Mouse (Mus musculus) embryonic fibroblast, embryonic 13.5 days (primary cell): Measurements from ENCODE around the gene Lin52. TPM values are rescaled to one million over a fixed set of nuclear protein-coding genes. Genes with fewer than 3 reads are reported as not detected.

Source experiments
- H3K27ac ChIP-seq: 2 replicates; pipeline ENCODE4 v1.5.1; 2012; ENCODE audit warnings: low read length, control low read depth, inconsistent platforms; ENCODE audit not compliant: insufficient read depth
- H3K4me1 ChIP-seq: 2 replicates; pipeline ENCODE4 v1.6.1; 2011; ENCODE audit warnings: low read length; ENCODE audit not compliant: control insufficient read depth, insufficient read depth
- H3K4me3 ChIP-seq: 2 replicates; pipeline ENCODE4 v1.5.1; 2011; ENCODE audit warnings: mild to moderate bottlenecking, control low read depth, low read length; ENCODE audit not compliant: insufficient read depth
- CTCF ChIP-seq: IDR thresholded peaks from 2 replicates; pipeline ENCODE4 v1.5.1; 2011; ENCODE audit warnings: mild to moderate bottlenecking, control low read depth, low read length, moderate library complexity, borderline replicate concordance; ENCODE audit not compliant: insufficient read depth
- POLR2A ChIP-seq: IDR thresholded peaks from 2 replicates; pipeline ENCODE4 v1.6.1; 2011; ENCODE audit warnings: low read depth, mild to moderate bottlenecking, control low read depth, low read length, moderate library complexity
- polyA plus RNA-seq: library from polyadenylated mRNA; stranded (reverse); fragments of >200 nt; gene quantifications from 2 replicates; pipeline ENCODE4 v1.2.4, GENCODE M21; 2011; ENCODE audit warnings: low read depth; ENCODE audit not compliant: missing spikeins, insufficient read length

The Lin52 gene
- polyA plus RNA-seq, 1 experiment, result 14.5 TPM

DNA sequence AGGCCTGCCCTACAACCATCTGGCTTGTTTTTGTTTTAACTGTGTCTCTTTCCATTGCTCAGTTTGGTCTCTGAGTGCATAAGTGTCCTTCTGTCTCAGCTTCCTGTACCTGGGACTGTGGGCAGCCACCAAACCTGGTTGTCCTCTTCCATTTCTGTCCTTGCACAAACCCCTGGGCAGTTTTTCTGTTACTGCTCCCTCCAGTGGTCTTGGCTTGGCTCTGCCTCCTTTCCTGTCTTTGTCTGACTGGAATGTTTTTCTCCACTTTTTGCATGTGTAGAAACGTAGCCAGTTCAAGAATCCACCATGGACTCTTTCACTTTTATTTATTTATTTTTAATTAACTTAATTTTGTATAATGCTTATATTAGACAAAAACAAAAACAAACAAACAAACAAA lies 8.6 kb downstream of the Lin52 start:
- H3K4me3 ChIP-seq, result no peak overlapping the region
- H3K27ac ChIP-seq, result no peak overlapping the region
- no peaks in the 10 kb centered on the region for H3K4me1 ChIP-seq
- no peak for TF ChIP-seq POLR2A
- no peak for TF ChIP-seq CTCF

GRCm38 (mm10) chr12:84461416-84461815 lies 10.2 kb downstream of the Lin52 start:
- Histone ChIP-seq H3K4me3 (no peak overlapping the region), H3K4me1 (no peaks in the 10 kb centered on the region), H3K27ac (no peak overlapping the region)
- TF ChIP-seq CTCF (no peak), POLR2A (no peak)

DNA sequence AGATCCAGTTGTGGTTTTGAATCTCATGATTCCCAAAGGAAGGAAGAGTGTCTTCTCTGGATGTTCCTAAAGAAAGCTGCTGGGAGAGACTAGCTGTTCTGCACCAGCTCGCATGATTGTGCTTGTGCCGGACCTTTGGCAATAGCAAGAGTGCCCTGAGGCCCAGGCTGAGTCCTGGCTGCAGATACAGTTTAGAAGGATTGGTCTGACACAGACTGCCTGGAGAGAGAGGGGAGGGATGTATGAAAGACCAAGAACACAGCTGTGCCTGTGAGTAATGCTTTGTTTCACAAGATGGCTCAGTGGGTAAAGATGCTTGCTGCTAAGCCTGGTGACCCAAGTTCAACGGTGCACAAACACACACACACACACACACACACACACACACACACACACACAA lies 11.6 kb downstream of the Lin52 start:
- no peaks in the 10 kb centered on the region for H3K4me1 ChIP-seq
- H3K27ac ChIP-seq, result no peak overlapping the region
- TF ChIP-seq CTCF (no peak), POLR2A (no peak)
- H3K4me3 ChIP-seq, result no peak overlapping the region

DNA sequence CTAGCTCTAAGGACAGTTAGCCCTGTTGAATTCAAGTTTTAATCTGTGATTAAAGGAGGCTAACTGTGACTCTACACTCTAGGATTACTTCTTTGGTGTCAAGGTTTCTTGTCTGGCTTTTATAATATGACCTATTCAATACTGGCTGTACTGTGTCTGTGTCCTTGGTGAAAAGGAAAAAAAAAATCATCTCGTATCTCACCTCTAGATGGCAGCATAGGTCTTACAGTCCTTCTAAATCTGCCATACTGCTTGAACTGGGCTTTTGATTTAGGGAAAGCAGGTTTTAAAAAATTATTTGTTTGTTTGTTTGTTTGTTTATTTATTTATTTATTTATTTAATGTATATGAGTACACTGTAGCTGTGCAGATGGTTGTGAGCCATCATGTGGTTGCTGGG lies 17.5 kb downstream of the Lin52 start:
- H3K27ac ChIP-seq, result no peak overlapping the region
- TF ChIP-seq POLR2A, result no peak
- no peak for TF ChIP-seq CTCF
- no peak overlapping the region for H3K4me3 ChIP-seq
- no peaks in the 10 kb centered on the region for H3K4me1 ChIP-seq

- H3K4me1 ChIP-seq, result no peaks in the 10 kb centered on the region
- H3K4me3 ChIP-seq, result no peak overlapping the region
- no peak for TF ChIP-seq CTCF
- no peak for TF ChIP-seq POLR2A
- no peak overlapping the region for H3K27ac ChIP-seq
Observed at GRCm38 (mm10) chr12:84478937-84479336, 27.7 kb downstream of the Lin52 start.

DNA sequence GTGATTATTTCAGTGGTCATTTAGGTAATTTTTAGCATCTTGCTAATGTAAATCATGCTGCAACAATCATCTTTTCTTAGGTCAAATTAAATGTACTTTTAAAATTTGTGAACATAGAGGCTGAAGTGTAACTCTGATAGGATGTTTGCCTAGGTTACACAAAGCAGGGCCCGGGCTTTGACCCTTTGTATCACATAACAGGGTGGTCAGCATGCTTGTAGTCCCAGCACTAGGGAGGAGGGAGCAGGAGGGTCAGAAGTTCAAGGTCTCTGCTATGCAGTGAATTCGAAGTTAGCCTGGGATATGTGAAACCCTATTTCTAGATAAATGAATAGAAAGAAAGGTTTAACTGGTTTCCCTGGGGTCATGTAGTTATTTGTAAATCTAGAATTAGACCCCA lies 30.0 kb downstream of the Lin52 start:
- H3K4me1 ChIP-seq, result no peaks in the 10 kb centered on the region
- no peak overlapping the region for H3K4me3 ChIP-seq
- TF ChIP-seq POLR2A, result no peak
- TF ChIP-seq CTCF, result no peak
- H3K27ac ChIP-seq, result no peak overlapping the region

GRCm38 (mm10) chr12:84482778-84483585 lies 31.8 kb downstream of the Lin52 start:
- Histone ChIP-seq H3K27ac (no peak overlapping the region), H3K4me3 (no peak overlapping the region), H3K4me1 (no peaks in the 10 kb centered on the region)
- no peak for TF ChIP-seq POLR2A
- no peak for TF ChIP-seq CTCF

DNA sequence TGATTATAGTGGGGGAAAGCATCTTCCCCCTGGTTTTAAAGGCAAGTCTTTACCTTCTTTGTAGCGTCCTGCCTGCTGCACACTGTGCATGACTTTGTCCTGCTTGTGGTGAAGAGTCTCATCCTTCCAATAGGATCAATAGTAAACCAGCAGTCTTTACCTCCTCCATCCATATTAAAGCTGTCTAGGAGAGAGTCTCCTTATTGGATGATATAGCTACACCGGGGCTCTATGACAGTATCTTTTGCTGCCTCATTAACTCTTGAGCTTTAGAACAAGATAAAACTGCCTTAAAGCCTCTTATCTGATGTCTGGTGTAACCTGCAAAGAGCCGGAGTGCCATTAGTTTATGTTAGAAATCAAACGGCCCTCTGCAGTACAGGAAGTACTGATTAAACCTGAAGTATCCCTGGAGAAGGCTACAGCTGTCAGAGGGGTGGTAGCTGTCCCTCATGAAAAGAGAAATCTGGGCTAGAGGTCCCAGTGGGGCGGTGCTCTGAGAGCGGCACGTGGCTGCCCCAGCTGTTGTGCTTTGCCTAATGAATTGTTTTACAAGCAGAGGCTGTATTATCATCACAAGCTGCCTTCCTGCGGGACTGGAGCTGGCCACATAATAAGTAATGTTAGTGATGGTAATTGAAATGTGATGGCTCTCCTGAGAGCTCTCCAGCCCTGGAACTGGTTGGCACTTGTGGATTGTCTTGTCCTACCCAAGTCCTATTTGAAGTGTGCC lies 36.3 kb downstream of the Lin52 start:
- H3K27ac ChIP-seq, result no peak overlapping the region
- no peaks in the 10 kb centered on the region for H3K4me1 ChIP-seq
- TF ChIP-seq CTCF, result no peak
- TF ChIP-seq POLR2A, result no peak
- no peak overlapping the region for H3K4me3 ChIP-seq

DNA sequence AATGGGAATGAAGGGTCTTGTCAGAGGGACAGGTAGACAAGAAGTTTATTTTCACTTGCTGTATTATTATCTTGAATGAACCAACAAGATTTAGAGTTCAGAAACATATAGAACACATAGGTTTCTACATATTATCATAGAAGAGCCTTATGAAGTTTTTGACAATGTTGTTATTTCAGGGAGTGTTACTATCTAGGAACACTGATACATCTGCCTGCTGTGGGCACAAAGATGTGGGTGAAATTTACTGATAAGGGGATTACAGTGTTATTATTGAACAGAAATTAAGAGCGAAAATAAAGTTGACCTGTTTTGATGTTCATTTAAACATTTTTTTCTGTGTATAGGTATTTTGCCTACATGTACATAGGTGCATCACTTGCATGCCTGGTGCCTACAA lies 45.6 kb downstream of the Lin52 start:
- Histone ChIP-seq H3K27ac (no peak overlapping the region), H3K4me1 (no peaks in the 10 kb centered on the region), H3K4me3 (no peak overlapping the region)
- TF ChIP-seq CTCF (no peak), POLR2A (no peak)

- no peak overlapping the region for H3K4me3 ChIP-seq
- no peak overlapping the region for H3K27ac ChIP-seq
- H3K4me1 ChIP-seq, result no peaks in the 10 kb centered on the region
- TF ChIP-seq CTCF (no peak), POLR2A (no peak)
Observed at GRCm38 (mm10) chr12:84500528-84501263, 49.5 kb downstream of the Lin52 start.
